Mouse (Mus musculus) CD4-positive, CD25-positive, alpha-beta regulatory T cell, adult 4 months (primary cell): ENCODE data around the gene Wfdc10. TPM values are rescaled to one million over a fixed set of nuclear protein-coding genes. Genes with fewer than 3 reads are reported as not detected.
"Not testable (repeated sequence)": the region's sequence is repeated elsewhere in the genome, so short reads cannot be mapped to it uniquely, and the experiment has no call there.

Experiments used
- ATAC-seq: one replicate; pipeline ENCODE4 v1.8.0; 2017
- polyA plus RNA-seq, 2 experiments: library from polyadenylated mRNA; unstranded; fragments of 100-300 nt; shearing (Covaris generic); gene quantifications; one replicate each; pipeline ENCODE4 v1.2.1; 2017

Gene Wfdc10
- not detected for polyA plus RNA-seq

DNA sequence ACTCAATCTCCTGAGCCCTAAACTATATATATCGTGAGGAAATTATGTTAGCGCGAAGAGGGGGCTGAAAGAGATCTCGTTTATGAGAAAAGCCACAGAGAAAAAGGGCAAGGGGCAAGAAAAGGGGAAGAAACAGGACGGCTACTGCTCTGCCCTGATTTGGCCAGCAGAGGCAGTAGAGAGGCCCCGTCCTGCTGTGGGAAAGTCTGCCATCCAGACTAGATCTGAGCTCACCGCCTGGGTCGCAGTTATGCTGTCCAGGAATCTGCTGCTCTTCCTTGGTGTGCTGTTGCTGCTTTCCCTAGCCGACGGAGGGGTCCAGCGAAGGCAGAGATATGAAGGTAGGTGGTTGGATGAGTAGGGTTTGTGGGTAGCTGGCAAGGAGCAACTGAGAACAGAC lies at the start of gene Wfdc10:
Gene Wfdc10 (plus strand): TSS at position 189 of the 400 bp plus-strand sequence.
- no peak for ATAC-seq

- no peak for ATAC-seq
Measured at GRCm38 (mm10) chr2:164608781-164609180, 47.1 kb upstream of the Wfdc10 start.

DNA sequence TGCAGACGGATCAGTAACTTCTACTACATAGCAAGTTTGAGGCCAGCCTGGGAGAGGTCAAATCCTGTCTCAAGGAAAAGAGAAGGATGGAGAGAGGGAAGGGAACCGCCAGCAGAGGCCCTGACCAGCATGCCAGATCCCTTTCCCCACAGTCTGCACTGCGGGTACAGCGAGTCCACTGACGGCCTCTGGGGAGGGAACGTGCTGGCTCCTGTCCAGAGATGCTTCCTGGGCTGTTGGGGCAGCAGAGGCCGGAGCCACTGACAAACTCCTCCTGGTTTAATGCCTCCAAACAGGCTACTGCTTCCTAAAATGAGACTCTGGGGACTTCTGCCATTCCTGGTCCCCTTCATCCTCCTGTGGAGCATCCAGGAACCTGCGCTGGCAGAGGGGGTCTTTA lies 42.4 kb upstream of the Wfdc10 start, which contains the start of the genes Wfdc6b and Wfdc8:
Gene Wfdc6b (plus strand): TSS at position 52 of the 400 bp plus-strand sequence.
Gene Wfdc8 (minus strand): TSS at position 156 of the 400 bp plus-strand sequence.
- not testable (repeated sequence) for ATAC-seq

GRCm38 (mm10) chr2:164615386-164615785 lies 40.5 kb upstream of the Wfdc10 start:
- ATAC-seq: no peak

- no peak for ATAC-seq
Measured at GRCm38 (mm10) chr2:164619050-164619449, 36.8 kb upstream of the Wfdc10 start.

DNA sequence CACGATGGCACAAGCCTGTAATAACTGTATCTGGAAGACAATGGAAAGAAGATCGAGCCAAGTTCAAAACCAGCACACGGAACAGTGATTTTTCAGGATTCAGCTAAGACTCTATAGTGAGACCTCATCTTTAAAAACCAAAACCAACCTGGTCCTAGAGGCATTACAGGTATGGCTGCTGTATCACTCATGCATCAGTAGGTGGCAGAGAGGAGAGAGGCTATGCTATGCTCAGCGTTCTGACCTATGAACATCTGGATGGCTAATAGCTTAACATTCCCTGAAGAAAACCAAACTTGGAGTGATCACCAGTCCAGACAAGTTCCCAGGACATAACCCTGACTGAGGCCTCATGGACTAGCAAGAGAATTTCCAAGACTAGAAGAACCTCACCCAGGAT lies 34.1 kb upstream of the Wfdc10 start:
- ATAC-seq: no peak

- ATAC-seq: no peak
Measured at GRCm38 (mm10) chr2:164635266-164635665, 20.6 kb upstream of the Wfdc10 start.

- ATAC-seq: no peak
Measured at GRCm38 (mm10) chr2:164638696-164639095, 17.1 kb upstream of the Wfdc10 start, which contains the start of gene Wfdc16. Wfdc16 (minus strand) TSS chr2:164638796.

DNA sequence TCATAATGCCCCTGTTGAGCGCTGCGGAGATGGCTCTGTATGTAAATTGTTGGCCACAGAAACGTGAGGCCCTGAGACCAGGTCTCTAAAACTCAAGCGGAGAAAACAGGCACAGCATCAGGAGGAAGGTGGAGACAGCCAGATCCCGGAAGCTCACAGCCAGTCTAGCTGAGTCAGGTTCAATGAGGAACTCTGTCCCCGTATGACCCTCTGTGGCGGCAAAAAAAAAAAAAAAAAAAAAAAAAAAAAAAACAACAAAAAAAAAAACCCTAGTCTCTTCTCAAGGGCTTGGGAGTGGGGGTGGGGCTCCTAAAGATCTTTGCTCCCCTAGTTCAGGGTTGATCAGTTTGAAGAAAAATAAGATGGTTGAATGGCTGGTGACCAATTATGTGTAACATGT lies 14.7 kb upstream of the Wfdc10 start:
- ATAC-seq: no peak

DNA sequence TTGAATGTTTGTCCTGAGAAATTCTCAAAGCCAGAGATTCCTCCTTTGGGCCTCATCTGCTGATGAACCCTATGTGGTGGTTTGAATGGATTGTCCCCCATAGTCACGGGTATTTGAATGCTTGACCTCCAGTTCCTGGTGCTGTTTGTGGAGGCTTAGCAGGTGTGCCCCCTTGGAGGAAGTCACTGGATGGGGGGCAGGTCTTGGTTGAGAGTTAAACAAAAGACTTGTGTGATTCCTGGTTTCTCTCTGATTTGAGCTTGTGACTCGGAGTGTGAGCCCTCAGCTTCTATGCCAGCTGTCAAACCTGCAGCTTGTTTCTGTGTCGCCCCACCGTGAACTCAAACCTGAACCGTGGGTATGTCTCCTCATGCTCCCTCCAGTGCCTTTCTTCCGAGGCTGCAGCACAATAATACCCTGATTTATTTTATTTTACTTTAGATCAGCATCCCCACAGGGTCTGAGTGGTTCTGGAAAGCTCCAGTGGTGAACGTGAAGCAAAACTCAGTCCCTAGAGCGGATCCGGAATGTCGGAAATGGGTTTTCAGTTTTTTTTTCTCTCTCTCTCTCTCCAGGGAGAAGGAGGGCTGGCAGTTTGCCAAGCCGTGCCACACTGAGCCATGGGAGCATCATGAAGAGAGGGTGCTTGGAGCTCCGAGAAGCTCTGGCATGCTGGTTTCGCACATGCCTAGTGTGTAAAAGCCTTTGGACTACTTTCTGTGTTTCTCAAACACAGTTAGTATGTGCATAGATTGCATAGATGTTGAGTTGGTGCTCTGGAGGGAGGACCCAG lies 13.8 kb upstream of the Wfdc10 start:
- no peak for ATAC-seq

DNA sequence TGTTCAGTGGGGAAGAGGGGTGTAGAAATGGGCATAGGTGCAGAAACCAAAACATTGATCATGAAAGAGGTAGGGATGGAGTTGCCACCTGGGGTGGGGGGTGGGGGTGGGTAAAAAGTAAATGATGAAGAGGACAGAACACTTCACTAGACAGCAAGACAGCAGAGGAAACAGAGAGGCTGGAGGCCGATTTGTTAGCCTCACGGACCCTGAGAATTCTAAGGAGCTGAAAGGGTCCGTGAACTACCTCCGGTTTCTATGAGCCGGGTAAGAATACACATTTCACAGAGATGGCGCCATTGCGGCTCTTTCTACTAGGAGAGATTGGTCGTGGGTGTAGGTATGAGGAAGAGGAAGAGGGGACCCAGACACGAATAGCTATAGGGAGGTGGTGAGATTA lies 637 bp downstream of the Wfdc10 start, which contains the start of gene Wfdc9:
Gene Wfdc9 (minus strand): TSS at position 101 of the 400 bp plus-strand sequence.
- no peak for ATAC-seq

DNA sequence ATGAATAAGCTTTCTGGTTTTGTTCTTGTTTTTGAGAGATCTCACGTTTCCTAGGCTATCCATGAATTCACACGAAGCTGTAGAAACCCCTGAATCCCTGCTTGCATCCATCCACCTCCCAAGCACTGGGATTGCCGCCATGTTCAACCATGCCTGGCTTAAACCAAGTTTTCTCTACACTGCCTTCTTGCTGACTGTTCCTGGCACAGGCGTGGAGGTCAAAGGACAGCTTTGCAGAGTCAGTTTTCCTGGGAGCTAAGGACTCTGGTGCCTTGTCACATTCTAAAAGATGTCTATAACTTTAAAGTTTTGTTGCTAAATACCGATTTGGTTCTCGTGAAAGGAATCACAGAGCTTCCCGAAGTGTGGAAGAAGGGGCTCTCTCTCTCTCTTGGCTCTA lies 9.0 kb downstream of the Wfdc10 start:
- no peak for ATAC-seq

GRCm38 (mm10) chr2:164670261-164670660 lies 14.4 kb downstream of the Wfdc10 start:
- ATAC-seq: no peak

GRCm38 (mm10) chr2:164670938-164671337 lies 15.1 kb downstream of the Wfdc10 start:
- no peak for ATAC-seq

GRCm38 (mm10) chr2:164673987-164674386 lies 18.1 kb downstream of the Wfdc10 start, which contains the start of gene Wfdc11:
Wfdc11 (minus strand) TSS chr2:164674087.
- ATAC-seq: no peak

DNA sequence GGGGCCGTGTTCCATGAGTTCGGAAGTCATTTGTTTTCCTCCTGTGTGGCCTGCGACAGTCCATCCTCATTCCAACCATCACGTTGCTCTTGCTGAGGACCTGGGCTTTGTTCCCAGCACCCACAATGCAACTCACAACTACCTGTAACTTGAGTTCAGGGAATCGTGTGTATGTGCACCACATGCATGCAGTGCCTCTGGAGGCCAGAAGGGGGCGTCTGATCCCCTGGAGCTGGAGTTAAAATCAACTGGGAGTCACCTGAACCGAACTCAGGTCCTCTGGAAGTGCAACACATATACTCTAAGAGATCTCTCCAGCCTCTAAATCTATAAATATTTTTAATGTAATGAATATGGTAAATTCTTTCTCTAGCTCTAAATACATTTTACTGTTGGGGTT lies 20.3 kb downstream of the Wfdc10 start:
- no peak for ATAC-seq

- ATAC-seq: no peak
Measured at GRCm38 (mm10) chr2:164676916-164677685, 21.3 kb downstream of the Wfdc10 start.

DNA sequence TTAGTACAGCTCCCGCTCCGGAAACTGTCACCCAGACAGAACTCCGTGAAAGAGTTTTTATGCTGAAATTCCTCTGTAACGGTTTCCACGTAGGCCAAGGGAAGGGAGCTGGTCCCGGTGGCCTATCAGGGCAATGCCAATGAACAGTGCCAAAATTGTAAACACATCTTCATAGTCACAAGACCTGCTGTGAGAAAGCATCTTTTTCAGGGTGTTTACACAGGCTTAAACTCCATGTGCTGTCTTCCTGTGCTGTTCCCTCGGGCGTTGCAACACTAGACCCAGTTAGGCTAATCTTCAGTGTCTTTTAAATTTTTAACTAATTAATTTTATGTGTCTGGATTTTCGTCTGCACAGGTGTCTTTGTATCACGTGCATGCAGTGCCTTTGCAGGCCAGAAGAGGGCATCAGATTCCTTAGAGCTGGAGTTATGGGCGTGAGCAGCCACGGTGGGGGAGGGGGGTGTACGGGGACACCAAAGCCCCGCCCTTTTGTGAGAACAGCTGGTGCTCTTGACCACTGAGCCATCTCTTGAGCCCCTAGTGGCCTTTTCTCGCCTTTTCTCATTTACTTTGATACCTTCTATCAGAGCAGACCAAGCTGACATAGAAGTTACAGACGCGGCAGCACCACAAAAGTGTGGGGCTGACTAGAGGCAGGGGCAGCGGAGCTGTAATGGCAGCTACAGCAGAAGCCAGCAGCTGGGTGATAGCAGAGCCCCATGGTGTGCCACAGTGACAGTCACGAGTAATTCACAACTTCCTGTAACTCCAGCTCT lies 23.2 kb downstream of the Wfdc10 start:
- ATAC-seq: peak; percentile 45

GRCm38 (mm10) chr2:164679906-164680305 lies 24.1 kb downstream of the Wfdc10 start:
- ATAC-seq: no peak

GRCm38 (mm10) chr2:164684807-164685206 lies 29.0 kb downstream of the Wfdc10 start, which contains the start of gene Wfdc13:
Wfdc13 (plus strand) TSS chr2:164685107.
- ATAC-seq: no peak

GRCm38 (mm10) chr2:164698201-164698600 lies 42.4 kb downstream of the Wfdc10 start, which contains the start of gene Spint4:
Spint4 (plus strand) TSS chr2:164698501.
- ATAC-seq: no peak

- ATAC-seq: no peak
Measured at GRCm38 (mm10) chr2:164700959-164701358, 45.1 kb downstream of the Wfdc10 start.
